Mouse (Mus musculus) olfactory bulb, adult 2 months (tissue): ENCODE measurements around the gene Dgkb. TPM values are rescaled to one million over a fixed set of nuclear protein-coding genes. Genes with fewer than 3 reads are reported as not detected.

Experiments
- H3K27ac ChIP-seq: fragments of 200-500 bp; 2 replicates; pipeline ENCODE4 v1.5.1; 2012; ENCODE audit warnings: low read depth, low read length; ENCODE audit not compliant: insufficient read depth
- H3K4me1 ChIP-seq: fragments of 200-500 bp; 2 replicates; pipeline ENCODE4 v1.6.1; 2012; ENCODE audit warnings: low read length; ENCODE audit not compliant: control insufficient read depth, insufficient read depth
- H3K4me3 ChIP-seq: fragments of 200-500 bp; 2 replicates; pipeline ENCODE4 v1.5.1; 2012; ENCODE audit warnings: mild to moderate bottlenecking, low read depth, low read length, moderate library complexity; ENCODE audit not compliant: insufficient read depth
- CTCF ChIP-seq: fragments of 200-500 bp; IDR thresholded peaks from 2 replicates; pipeline ENCODE4 v1.5.1; 2012; ENCODE audit warnings: low read depth, mild to moderate bottlenecking, low read length, moderate library complexity; ENCODE audit not compliant: insufficient read depth
- POLR2A ChIP-seq: fragments of 200-500 bp; IDR thresholded peaks from 2 replicates; pipeline ENCODE4 v1.6.1; 2012; ENCODE audit warnings: mild to moderate bottlenecking, low read depth, low read length, moderate library complexity; ENCODE audit not compliant: insufficient read depth
- WGBS: fragments of 180-500 bp; shearing (Covaris S2); methylation state at CpG from one replicate; pipeline ENCODE4 v1.1.7; 2018; 5-methylcytosine and 5-hydroxymethylcytosine counted together
- polyA plus RNA-seq: library from polyadenylated mRNA; stranded (reverse); fragments of >200 nt; gene quantifications from 2 replicates; pipeline ENCODE4 v1.2.4, GENCODE M21; 2012; ENCODE audit warnings: low replicate concordance; ENCODE audit not compliant: missing spikeins, insufficient read depth, insufficient read length

The Dgkb gene
- polyA plus RNA-seq, 1 experiment = not detected

DNA sequence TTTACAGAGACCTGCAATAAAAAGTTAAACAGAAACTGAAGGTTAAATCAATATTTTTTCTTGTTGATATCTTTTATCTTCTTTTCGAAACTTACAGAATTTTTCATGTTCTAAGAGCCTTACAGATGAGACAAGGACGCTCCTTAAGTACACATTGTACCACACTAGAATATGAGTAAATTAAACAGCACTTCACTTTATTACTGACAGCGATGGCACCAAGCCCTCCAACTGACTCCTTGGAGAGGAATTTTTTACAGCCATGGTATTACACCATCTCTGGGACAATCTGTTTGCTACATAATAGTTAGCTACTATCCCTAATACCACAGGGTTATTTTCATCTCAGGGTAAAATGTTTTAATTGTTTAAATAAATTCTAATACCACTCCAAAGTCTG lies 556.6 kb downstream of the Dgkb start:
- Histone ChIP-seq H3K27ac (no peak overlapping the region), H3K4me1 (no peaks in the 10 kb centered on the region), H3K4me3 (no peak overlapping the region)
- TF ChIP-seq POLR2A (no peak), CTCF (no peak)
- 94% methylated on average over 3 of the region's 3 CpGs for WGBS

DNA sequence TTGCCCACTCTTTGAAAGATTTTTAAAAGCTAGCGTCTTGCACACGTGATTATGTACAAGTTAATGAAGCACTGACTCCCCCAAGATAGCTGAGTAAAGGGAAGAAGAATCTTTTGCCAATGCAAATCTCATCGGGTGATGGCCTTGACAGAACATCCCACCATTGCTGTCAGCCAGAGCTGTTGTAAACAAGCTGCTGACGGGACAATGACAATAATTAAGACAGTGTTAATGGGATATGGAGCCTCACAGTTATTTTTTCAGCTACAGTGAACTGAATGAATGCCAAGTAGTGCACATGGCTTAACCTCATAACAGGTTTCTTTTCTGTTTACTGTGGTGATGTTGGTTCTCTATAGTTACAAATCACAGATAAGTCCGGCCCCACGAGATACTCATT lies 568.4 kb downstream of the Dgkb start:
- Histone ChIP-seq H3K4me3 (no peak overlapping the region), H3K4me1 (no peaks in the 10 kb centered on the region), H3K27ac (no peak overlapping the region)
- 34% methylated on average over 6 of the region's 6 CpGs for WGBS
- no peak for TF ChIP-seq POLR2A
- no peak for TF ChIP-seq CTCF

DNA sequence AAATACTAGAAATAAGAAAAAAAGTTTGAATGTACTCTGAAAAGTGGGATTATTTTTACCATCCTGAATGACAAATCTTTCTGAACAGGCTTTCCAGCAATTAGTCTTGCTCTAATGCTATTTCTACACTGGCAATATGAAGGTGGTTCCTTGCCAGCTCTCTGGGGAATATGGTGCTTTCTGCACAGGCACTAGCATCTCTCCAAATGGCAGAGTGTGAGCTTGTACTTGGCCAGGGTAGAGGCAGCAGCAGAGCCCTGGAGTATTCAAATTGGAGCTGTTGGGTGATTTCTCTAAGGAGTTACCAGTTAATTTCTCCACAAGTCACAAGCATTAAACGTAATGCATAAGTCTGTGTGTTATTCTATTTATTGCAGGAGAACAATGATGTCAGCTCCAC lies 569.5 kb downstream of the Dgkb start:
- no peak overlapping the region for H3K4me3 ChIP-seq
- no peak for TF ChIP-seq CTCF
- TF ChIP-seq POLR2A = no peak
- no peak overlapping the region for H3K27ac ChIP-seq
- H3K4me1 ChIP-seq = no peaks in the 10 kb centered on the region
- whole genome bisulfite sequencing = 56% methylated on average over 1 of the region's 1 CpGs

DNA sequence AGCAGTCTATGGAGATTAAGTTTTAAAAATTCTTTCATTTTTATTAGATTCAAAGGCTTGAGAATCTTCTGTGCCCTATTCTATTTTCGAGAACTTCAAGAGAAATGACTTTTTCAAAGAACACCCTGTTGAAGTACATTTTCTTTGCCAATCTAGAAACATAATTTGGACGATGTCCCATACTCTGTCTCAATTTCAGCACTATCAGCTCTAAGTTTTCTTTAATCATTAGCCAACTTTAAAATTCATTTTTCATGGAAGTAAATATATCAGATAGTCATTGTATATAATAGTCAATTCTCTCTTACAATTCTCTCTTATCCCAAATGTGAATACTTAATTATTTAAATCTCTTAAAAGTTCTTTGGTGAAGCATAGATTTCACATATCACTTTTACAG lies 570.1 kb downstream of the Dgkb start:
- H3K4me1 ChIP-seq = no peaks in the 10 kb centered on the region
- 92% methylated on average over 2 of the region's 2 CpGs for WGBS
- no peak overlapping the region for H3K27ac ChIP-seq
- no peak overlapping the region for H3K4me3 ChIP-seq
- TF ChIP-seq POLR2A (no peak), CTCF (no peak)

DNA sequence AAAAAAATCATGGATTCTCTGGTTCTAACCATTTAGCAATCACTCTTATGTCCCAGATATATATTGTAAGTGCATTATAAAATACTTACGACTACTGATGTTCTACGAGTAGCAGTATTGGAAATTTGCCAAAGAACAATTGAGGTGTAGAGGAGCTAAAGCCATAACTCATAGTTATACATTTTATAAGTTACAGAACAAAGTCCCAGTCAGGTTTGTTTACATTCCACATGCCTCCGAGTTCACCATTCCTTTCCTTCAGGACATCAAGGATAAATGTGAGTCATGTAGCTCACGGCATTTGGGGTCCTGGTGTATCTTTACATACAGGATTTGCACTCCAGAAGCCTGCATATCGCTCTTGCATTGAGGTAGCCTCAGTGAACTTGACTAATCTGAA lies 570.7 kb downstream of the Dgkb start:
- 91% methylated on average over 5 of the region's 5 CpGs for WGBS
- Histone ChIP-seq H3K4me3 (no peak overlapping the region), H3K4me1 (no peaks in the 10 kb centered on the region), H3K27ac (no peak overlapping the region)
- TF ChIP-seq CTCF (no peak), POLR2A (no peak)

DNA sequence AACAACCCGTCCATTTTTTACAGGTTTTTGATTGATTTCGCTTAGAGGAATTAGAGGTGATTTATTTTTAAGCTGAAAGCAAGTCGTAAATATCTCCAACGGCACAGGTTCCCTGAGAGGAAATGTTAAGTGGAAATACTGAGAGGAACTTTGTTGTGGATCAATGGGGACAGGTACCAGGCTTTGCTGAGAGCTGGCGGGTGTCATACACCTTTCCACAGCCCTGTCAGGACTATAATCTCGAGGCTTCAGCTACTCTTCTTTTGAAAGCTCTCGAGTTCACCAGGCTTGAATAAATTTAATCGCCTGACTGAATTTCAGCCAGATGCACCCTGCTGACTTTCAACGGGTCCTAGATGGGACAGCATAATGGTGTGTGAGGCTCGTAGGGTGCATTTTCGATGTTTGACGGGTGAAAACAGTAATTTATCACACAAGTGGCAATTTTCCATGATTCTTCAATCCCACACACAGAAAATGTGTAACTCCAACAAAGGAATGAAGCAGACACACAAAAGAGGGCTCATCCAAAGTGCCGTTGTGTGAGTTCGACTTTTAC lies 580.3 kb downstream of the Dgkb start:
- Histone ChIP-seq H3K4me3 (no peak overlapping the region), H3K27ac (peak overlapping the region; percentile 26; the same call in 1 of the 2 replicates)
- 29% methylated on average over 14 of the region's 14 CpGs for WGBS

DNA sequence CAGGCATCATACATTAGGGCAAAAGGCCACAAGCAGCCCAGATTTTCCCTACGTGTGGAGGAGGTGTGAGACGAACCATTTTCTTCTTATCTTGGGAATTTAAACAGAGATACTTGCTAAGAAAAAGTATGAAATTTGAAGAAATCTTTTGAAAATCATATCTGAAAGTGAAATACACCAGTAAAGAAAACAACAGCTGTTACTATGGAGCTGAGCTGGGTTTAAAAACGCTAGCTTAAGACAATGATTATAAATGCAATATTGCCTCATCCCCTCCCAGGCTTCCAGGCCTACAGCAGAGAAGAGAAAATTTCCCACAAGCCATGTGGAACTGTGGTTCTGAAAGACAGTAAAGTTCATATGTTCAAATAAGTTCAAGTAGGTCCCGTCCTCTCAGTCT lies 582.6 kb downstream of the Dgkb start:
- no peak for TF ChIP-seq POLR2A
- Histone ChIP-seq H3K27ac (no peak overlapping the region), H3K4me3 (no peak overlapping the region), H3K4me1 (peaks cover 2% of the 10 kb centered on the region; the same call in 1 of the 2 replicates)
- WGBS = 92% methylated on average over 4 of the region's 4 CpGs

More for the DNA sequence above, 580.3 kb downstream of the Dgkb start:
- TF ChIP-seq CTCF = no peak
- no peak for TF ChIP-seq POLR2A
- peaks cover 2% of the 10 kb centered on the region; the same call in 1 of the 2 replicates for H3K4me1 ChIP-seq

DNA sequence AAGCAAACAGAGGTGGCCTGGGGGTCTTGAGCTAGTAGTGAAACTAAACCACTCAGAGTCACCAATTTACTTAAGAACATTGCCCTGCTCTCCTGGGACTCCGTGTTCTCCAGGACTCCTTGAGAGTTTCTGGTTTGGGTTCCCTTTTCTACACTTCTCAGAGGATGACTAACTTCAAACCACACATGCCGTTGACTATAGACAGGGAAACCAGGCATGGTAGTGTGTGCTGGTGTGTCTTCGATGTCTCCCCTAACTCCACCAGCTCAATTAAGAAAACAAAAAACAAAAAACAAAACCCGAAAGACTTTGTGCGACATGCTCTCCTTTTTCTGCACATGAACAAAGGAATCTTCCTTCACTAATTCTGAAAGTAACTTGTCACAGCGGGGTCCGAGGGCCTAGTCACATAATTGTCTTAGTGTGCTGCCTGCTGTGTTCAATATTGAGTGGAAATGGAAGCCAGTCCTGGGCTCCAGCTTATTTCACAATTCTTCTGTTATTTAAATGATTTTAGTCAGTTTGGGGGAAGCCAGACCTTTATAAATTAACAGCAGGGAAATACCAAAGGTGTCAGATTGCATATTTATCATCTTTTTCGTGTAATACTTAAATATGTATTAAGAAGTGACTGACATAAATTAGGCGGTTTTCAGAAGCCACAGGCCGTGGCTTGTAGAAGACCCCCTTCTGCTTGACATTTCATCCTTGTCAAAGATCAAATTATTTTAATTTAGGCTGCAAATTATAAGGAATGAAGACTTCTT lies 618.0 kb downstream of the Dgkb start:
- Histone ChIP-seq H3K4me1 (no peaks in the 10 kb centered on the region), H3K4me3 (no peak overlapping the region), H3K27ac (no peak overlapping the region)
- WGBS = 44% methylated on average over 10 of the region's 10 CpGs
- TF ChIP-seq POLR2A (no peak), CTCF (no peak)

DNA sequence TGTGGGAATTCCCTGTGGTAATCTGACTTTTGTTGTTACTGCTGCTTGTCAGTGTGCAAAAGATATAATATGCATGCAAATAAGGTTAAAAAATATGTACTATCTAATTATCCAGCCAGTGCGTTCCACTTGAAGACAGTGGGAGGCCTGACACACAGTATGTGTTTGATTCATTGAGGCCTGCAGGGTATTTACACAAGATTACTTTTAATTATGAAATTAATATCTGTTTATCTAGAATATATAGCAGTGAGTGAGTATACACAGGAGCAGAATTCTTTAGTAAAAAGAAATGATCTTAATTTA lies 618.6 kb downstream of the Dgkb start:
- no peak overlapping the region for H3K27ac ChIP-seq
- 31% methylated on average over 1 of the region's 1 CpGs for WGBS
- H3K4me3 ChIP-seq = no peak overlapping the region
- no peaks in the 10 kb centered on the region for H3K4me1 ChIP-seq
- TF ChIP-seq POLR2A (no peak), CTCF (no peak)
